Mouse (Mus musculus) hindlimb bud, embryonic 11.5 days (tissue): Measurements from ENCODE around the gene Fdx1l.

Source experiments
- DNase-seq: peaks from one replicate; pipeline ENCODE4 v3.0.0-alpha.2; 2012; ENCODE audit warnings: low read depth, low spot score; ENCODE audit errors: extremely low spot score

The Fdx1l gene

GRCm38 (mm10) chr9:21073044-21073840 is at the start of gene Fdx1l, which contains the start of gene Gm49373:
TSS of gene Fdx1l (minus strand) at chr9:21073614.
TSS of gene Gm49373 (minus strand) at chr9:21073096.
- DNase-seq: peak; percentile 61

DNA sequence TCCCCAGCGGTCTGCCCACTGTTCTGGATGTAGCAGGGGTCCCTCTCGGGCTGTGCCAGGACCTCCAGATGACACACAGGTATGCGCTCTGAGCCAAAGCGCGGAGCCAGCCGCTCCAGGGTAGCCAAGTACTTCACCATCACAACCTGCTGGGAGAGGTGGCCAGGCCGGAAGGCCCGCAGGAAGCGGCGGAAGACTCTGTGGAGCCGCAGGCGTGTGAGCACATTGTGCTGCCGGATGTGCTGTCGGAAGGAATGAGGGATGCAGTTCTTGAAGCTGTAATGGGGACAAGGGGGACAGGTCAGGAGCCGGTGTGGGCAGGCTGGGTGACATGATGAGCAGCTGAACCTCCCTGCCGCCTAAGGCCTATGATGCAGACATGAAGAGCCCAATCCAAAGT is 48.1 kb upstream of the Fdx1l start:
- DNase-seq: no peak

DNA sequence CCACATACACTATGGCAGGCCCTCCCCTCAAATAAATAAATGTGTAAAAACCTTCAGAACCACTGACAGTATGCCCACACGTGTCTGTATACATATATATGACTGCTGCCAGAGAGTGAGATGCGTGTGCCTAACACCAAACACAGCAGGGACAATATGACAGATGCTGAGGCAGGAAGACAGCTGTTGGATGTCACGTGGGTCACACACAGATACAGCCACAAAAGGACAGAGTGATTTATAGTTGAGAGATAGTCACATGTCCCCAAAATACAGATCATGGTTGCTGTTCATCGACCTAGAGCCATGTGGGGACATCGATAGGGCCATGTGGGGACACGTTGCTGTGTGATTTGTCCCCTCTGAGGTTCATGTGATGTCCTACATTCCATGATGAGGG is 43.7 kb upstream of the Fdx1l start:
- DNase-seq: no peak

DNA sequence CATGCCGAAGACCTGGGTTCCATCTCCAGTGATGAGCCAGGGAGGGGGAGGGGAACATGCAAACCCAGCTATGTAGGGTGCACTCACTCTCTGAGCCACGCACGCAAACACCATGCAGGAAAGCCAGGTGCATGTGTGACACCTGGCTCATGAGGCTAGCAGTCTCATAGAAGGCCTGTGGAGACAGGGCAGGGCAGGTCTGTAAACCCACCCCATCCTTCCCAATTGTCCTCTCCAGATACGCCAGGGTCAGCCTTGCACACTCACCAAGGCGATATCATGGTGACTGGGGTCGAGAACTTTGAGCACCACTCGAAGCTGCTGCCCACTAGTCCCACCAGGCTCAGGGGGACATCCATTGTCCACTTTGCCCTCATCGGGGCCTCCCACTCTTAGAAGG is 41.7 kb upstream of the Fdx1l start:
- DNase-seq: no peak

DNA sequence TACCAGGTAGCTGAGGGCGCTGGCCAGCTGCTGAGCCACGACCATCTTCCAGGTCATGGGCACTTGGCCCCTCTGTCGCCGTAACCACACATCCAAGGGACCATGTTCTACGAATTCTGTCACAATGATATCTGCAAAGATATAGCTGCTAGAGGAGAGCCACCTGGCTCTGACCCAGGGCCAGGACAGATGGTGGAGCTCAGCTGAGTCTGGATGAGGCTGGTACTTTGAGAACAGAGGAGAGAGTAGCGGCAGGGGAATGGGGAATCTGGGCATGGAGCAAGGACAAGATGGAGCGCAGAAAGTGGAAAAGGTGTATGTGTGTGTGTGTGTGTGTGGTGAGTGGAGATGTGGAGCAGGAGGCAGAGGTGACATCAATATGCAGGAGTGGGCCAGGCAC is 40.8 kb upstream of the Fdx1l start:
- no peak for DNase-seq

- DNase-seq: no peak
Measured at GRCm38 (mm10) chr9:21113751-21114150, 40.3 kb upstream of the Fdx1l start.

DNA sequence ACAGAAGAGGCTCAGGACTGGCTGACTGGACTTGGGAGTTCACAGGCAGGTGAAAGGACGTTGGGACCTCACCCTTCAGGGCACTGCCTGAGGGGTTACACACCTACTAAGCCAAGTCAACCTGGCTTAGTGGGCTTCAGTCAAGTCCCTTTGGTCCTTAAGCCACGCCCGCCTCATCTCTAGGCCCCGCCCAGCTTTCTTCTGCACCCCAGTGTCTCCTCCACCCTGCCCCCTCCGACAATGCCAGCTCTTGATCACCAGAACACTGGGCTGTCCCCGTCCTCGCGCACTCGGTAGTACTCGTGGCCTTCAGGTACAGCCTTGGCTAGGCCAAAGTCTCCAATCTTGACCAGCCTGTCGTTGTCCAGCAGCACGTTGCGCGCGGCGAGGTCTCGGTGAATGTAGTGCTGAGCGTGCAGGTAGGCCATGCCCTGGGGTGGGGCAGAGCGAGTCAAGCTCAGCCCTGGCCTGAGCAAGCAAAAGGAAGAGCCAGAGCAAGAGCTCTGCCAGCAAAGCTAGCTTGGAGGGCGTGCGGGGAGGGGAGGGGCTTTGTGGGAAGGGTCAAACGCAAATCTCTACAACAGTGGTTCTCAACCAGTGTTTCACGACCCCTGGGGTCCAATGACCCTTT is 34.3 kb upstream of the Fdx1l start:
- DNase-seq: no peak

DNA sequence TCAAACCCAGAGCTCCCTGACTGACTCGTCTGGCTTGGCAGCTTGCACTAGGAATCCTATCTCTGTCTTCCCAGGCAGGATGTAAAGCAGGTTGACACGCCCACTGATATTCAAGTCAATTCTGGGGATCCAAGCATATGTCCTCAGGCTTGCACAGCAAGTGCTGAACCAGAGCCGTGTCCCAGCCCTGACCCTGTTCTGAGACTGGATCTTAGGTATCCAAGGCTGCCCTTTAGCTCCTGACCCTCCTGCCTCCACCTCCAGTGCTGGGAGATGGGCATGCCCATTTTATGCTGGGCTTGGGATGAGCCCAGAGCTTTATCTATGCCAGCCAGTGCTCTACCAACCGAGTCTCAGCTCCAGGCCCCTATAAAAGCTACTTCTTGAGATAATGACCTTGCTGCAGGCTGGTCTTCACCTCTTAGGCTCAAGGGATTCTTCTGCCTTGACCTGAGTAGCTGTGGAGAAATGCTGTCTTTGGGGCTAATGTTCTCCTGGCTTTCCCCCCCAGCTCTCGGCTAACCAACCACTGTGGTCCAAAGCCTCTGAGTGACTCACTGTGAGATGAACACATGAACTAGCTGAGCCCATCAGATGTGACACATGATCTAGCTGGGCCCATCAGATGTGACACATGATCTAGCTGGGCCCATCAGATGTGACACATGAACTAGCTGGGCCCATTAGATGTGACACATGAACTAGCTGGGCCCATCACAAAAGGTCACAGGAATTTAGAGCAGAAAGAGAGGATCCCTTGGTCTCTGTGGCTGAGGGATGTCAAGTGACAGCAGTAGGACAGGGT is 32.5 kb upstream of the Fdx1l start:
- DNase-seq: no peak

DNA sequence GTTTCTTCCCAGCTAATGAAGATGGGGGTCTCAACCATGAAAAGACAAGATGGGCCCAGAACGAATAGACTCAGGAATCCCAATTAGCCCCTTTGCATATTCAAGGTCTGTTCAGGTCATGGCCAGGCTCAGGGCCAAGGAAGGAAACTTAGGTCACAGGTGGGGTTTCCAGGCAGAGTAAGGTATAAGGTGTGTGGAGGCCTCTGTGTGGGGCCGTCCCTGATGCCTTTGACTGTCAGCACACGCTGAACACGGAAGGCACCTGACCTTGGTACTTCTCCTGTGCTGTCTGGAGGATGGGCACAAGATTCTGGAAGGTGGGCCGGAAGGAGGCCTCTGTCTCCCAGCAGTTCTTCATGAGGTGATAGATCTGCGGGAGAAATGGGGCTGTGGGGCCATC is 31.4 kb upstream of the Fdx1l start:
- DNase-seq: no peak

DNA sequence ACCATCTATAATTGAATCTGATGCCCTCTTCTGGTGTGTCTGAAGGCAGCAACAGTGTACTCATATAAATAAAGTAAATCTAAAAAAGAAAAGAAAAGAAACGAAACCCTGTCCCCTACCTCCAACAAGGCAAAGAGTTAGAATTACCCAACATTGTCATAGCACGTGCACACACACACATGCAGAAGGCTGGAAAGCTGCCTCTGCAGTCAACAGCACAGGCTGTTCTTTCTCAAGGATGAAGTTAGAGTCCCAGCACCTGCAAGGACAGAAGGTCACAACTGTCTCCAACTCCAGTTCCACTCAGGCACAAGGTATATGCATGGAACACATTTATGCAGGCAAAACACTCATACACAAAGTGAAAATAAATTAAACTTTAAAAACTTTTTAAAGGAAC is 28.7 kb upstream of the Fdx1l start:
- DNase-seq: no peak

GRCm38 (mm10) chr9:21100447-21101161 is 27.2 kb upstream of the Fdx1l start:
- DNase-seq: no peak

- DNase-seq: no peak
Measured at GRCm38 (mm10) chr9:21097793-21098192, 24.4 kb upstream of the Fdx1l start.

- no peak for DNase-seq
Measured at GRCm38 (mm10) chr9:21095958-21096357, 22.5 kb upstream of the Fdx1l start.

DNA sequence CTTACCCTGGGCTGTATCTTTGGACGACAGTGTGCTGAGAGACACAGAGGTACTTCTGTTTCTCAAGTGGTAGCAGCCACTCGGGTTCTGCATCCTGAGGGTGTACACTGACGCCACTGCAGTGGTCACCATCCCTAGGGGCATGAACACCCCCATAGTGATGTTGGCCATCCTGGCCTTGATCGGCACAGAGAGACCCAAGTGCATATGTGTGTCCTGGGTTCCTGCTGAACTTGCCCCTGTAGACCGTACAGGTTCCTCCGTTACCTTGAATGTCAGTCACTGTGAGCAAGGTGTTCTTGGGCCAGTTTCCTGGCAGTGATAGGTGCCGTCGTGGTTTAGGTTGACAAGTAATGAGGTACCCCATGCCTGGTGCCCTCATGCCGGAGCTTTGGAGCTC is 20.0 kb upstream of the Fdx1l start:
- DNase-seq: no peak

DNA sequence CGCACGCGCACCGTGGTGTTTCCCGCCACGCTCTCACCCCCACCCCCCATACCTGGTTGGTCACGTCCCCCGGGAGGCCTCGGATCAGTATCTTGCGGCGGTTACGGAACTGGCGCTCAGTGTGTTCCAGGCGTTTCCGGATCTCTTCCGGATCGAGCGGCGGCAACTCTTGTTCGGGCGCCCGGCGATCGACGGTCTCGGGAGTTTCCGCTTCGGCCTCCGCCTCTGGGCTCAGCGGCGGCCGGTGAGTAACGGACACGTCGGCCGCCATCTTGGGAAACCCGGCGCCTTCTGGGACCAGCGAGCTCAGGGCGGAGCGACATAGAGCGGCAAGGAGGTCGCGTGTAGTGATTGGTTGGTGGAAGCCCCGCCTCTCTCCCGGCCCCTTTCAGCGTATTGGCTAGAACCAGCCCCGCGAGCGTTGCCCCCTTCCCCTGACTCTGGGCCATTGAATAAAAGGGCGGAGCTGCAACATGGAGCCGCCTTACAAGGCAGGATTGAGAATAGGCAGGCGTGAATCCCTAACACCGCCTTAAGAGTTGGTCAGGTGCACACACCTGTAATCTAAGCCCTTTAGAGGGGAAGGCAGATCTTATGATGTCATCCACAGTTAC is 18.4 kb upstream of the Fdx1l start, which contains the start of the genes Gm38431 and Raver1:
Gene Gm38431, minus strand, starts transcription at position 291 of the 614 bp plus-strand sequence.
Gene Raver1, minus strand, starts transcription at position 302 of the 614 bp plus-strand sequence.
- DNase-seq: peak; percentile 73

DNA sequence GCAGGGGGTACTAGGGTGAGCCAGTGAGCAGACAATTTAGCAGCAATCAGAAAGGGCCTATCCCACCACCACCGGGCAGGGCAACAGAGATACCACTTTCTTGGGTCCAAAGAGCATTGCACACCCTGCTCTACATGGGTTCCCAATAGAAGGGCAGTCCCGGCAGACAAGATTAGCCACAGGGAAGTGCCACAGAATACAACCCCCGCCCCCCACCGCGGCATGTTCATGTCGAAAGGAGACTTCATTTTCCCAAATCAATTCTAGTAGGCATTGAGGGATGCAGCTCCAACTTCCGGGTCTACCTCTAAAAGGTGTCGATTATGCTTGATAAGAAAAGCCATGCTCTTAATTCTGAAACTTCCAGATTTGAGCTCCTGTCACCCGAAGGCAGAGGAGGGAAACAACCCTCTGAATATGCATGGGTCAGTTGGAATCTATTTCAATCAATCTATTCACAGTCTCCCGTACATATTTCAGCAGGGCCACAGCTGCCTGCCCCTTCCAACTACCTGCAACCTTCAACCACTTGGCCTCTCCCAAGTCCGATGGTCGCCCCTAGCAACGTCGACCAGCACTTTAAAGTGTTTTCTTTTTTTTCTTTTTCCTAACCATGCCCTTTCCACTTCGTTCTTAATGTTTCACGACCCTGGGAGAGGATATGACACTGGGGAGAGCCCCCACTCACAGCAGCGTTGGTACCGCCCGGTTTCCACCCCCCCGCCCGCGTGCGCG is 17.7 kb upstream of the Fdx1l start:
- DNase-seq: peak; percentile 58

DNA sequence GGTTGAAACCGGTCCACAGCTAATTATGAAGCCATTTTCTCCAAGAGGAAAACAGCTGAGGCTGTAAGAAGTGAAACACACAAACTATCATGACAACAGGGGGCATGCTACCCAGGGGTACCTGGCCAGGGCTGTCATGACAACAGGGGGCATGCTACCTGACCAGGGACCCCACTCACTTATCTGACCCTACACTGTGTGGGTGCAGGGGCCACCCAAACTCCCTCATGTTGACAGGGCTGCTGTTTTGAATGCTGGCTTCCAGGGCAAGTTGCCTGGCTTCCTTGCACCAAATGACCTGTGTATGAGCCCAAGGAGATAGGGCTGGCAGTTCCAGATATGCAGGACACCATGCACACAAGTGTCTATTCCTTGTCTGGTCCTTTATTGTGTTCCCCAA is 17.1 kb upstream of the Fdx1l start:
- DNase-seq: no peak

DNA sequence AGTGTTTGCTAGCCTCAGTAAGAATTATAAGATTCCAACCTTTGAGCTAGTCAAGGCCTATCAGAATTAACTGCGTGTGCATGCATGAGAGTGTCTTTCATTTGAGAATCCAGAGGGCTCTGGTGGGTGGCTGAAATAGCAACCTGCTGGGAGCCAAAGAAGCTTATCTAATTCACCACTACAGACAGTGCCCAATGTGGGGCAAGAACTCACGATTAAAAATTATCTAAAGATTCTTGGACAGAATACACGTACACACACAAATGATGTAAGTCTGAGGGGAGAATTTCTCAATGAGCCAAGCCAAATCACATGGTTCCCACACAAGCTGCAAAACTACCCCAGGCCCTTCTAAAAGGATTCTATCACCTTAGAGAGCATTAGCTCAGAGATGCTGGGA is 9.9 kb upstream of the Fdx1l start:
- DNase-seq: no peak

DNA sequence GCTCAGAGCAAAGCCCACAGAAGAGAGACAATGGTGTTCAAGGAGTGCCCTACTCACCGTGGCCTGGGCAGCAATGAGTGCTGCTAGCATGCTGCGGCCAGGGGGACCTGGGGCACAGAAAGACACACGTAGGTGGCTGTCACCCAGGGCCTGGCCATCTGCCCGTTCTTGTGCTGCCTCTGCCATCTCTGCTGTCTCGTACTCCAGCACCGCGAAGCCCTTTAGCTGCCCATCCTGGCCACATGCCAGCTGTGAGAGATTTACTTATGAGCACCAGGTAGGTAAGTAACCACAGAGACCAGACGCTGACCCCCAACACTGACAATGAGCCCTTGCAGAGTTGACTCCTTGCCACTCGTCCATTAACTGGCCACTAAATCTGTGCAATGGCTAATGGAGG is 7.7 kb upstream of the Fdx1l start:
- DNase-seq: no peak

DNA sequence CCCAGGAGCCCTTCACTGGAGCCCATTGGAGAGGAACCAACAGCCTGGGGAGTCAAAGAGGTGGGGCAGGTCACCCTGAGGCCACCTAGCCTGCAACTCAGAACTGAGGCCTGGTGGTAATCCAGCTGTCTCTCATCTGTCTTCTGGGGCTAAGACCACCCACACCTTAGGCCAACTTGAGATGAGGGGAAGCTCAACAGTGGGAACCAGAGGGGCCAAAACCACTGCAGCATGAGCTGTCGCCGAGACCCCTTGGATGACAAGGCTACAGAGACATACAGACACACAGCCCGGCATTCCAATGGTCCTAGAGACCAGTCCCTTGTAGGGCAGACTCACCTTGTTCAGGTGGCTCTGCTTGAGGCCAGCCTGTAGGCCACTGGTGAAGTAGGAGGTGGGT is 2.2 kb upstream of the Fdx1l start:
- no peak for DNase-seq
